Mouse (Mus musculus) intestine, embryonic 14.5 days (tissue): Measurements from ENCODE around the gene Gpr89. TPM values are rescaled to one million over a fixed set of nuclear protein-coding genes. Genes with fewer than 3 reads are reported as not detected.

Source experiments
- ATAC-seq: fragments of 200-750 bp; cut with Nextera tagmentation; replicated peaks from 2 replicates; pipeline ENCODE4 v1.8.0; 2017; ENCODE audit warnings: low read depth, moderate number of reproducible peaks, moderate TSS enrichment, moderate library complexity; ENCODE audit not compliant: low FRiP score, low TSS enrichment
- DNase-seq: peaks from one replicate; pipeline ENCODE4 v3.0.0-alpha.2; 2018; ENCODE audit warnings: low spot score
- H3K27ac ChIP-seq: fragments of 300-500 bp; sonication (generic); 2 replicates; pipeline ENCODE4 v1.5.1; 2014; ENCODE audit warnings: low read depth, mild to moderate bottlenecking, control low read depth
- H3K27me3 ChIP-seq: fragments of 300-500 bp; sonication (generic); replicated peaks from 2 replicates; pipeline ENCODE4 v1.6.1; 2014; ENCODE audit warnings: low read length, control low read depth; ENCODE audit not compliant: control insufficient read depth, insufficient read depth
- H3K36me3 ChIP-seq: fragments of 300-500 bp; sonication (generic); 2 replicates; pipeline ENCODE4 v1.6.1; 2014; ENCODE audit warnings: low read length, control low read depth; ENCODE audit not compliant: control insufficient read depth, insufficient read depth
- H3K4me1 ChIP-seq: fragments of 300-500 bp; sonication (generic); replicated peaks from 2 replicates; pipeline ENCODE4 v1.6.1; 2014; ENCODE audit warnings: low read length, control low read depth, mixed read lengths; ENCODE audit not compliant: control insufficient read depth, insufficient read depth
- H3K4me2 ChIP-seq: fragments of 300-500 bp; sonication (generic); 2 replicates; pipeline ENCODE4 v1.6.1; 2014; ENCODE audit warnings: low read length
- H3K4me3 ChIP-seq: fragments of 300-500 bp; sonication (generic); 2 replicates; pipeline ENCODE4 v1.5.1; 2014; ENCODE audit warnings: low read depth, low read length, control low read depth, mixed read lengths
- H3K9ac ChIP-seq: fragments of 300-500 bp; sonication (generic); 2 replicates; pipeline ENCODE4 v1.6.1; 2014; ENCODE audit warnings: mild to moderate bottlenecking, low read length
- H3K9me3 ChIP-seq: fragments of 300-500 bp; sonication (generic); 2 replicates; pipeline ENCODE4 v1.6.1; 2016; ENCODE audit warnings: low read length, control low read depth; ENCODE audit not compliant: control insufficient read depth
- WGBS: fragments of 180-500 bp; shearing (Covaris S2); extraction: QIAGEN DNeasy Blood & Tissue Kit; methylation state at CpG from one replicate; pipeline ENCODE4 v1.1.7; 2014; 5-methylcytosine and 5-hydroxymethylcytosine counted together
- polyA plus RNA-seq: library from polyadenylated mRNA; unstranded; fragments of >200 nt; fragmentation: Nextera tagmentation; extraction: Ambion mirVana; gene quantifications from 2 replicates; pipeline ENCODE4 v1.2.1, GENCODE M21; 2014

Gene Gpr89
- polyA plus RNA-seq, 1 experiment from 2014 or later: 52.0 TPM

- DNase-seq: no peak
- no peak overlapping the region for H3K4me2 ChIP-seq
- no peak overlapping the region for H3K27ac ChIP-seq
- ATAC-seq: no peak
- no peak overlapping the region for H3K9ac ChIP-seq
- no peak overlapping the region for H3K4me3 ChIP-seq
- H3K36me3 ChIP-seq: no peaks in the 10 kb centered on the region
- no peaks in the 10 kb centered on the region for H3K27me3 ChIP-seq
- no peaks in the 10 kb centered on the region for H3K4me1 ChIP-seq
- WGBS: 90% methylated on average over 5 of the region's 5 CpGs
- H3K9me3 ChIP-seq: no peaks in the 10 kb centered on the region
These were observed 44.6 kb downstream of the Gpr89 start for GRCm38 (mm10) chr3:96860498-96860897.

- no peaks in the 10 kb centered on the region for H3K27me3 ChIP-seq
- no peak overlapping the region for H3K4me3 ChIP-seq
- ATAC-seq (no peak), DNase-seq (no peak)
- no peaks in the 10 kb centered on the region for H3K36me3 ChIP-seq
- no peak overlapping the region for H3K9ac ChIP-seq
- H3K27ac ChIP-seq: no peak overlapping the region
- no peaks in the 10 kb centered on the region for H3K4me1 ChIP-seq
- WGBS: 81% methylated on average over 3 of the region's 3 CpGs
- H3K4me2 ChIP-seq: no peak overlapping the region
- no peaks in the 10 kb centered on the region for H3K9me3 ChIP-seq
These were observed 49.3 kb downstream of the Gpr89 start for GRCm38 (mm10) chr3:96855833-96856232.

- ATAC-seq: no peak
These were observed 50.8 kb downstream of the Gpr89 start for GRCm38 (mm10) chr3:96854376-96854775.

GRCm38 (mm10) chr3:96852561-96852960, 52.6 kb downstream of the Gpr89 start:
- DNase-seq: no peak
- H3K27ac ChIP-seq: no peak overlapping the region
- no peaks in the 10 kb centered on the region for H3K27me3 ChIP-seq
- no peak overlapping the region for H3K9ac ChIP-seq
- whole genome bisulfite sequencing: 75% methylated on average over 6 of the region's 6 CpGs
- H3K9me3 ChIP-seq: no peaks in the 10 kb centered on the region
- H3K36me3 ChIP-seq: no peaks in the 10 kb centered on the region
- H3K4me1 ChIP-seq: no peaks in the 10 kb centered on the region
- no peak overlapping the region for H3K4me3 ChIP-seq
- ATAC-seq: no peak
- H3K4me2 ChIP-seq: no peak overlapping the region

More at GRCm38 (mm10) chr3:96854376-96854775, 50.8 kb downstream of the Gpr89 start:
- Histone ChIP-seq H3K4me1 (no peaks in the 10 kb centered on the region), H3K9me3 (no peaks in the 10 kb centered on the region), H3K9ac (no peak overlapping the region), H3K4me3 (no peak overlapping the region), H3K36me3 (no peaks in the 10 kb centered on the region), H3K4me2 (no peak overlapping the region), H3K27me3 (no peaks in the 10 kb centered on the region), H3K27ac (no peak overlapping the region)
- no peak for DNase-seq
- WGBS: 85% methylated on average over 4 of the region's 4 CpGs

- no peak overlapping the region for H3K4me3 ChIP-seq
- no peak overlapping the region for H3K9ac ChIP-seq
- H3K9me3 ChIP-seq: no peaks in the 10 kb centered on the region
- H3K27ac ChIP-seq: no peak overlapping the region
- no peaks in the 10 kb centered on the region for H3K27me3 ChIP-seq
- ATAC-seq (no peak), DNase-seq (no peak)
- no peak overlapping the region for H3K4me2 ChIP-seq
- no peaks in the 10 kb centered on the region for H3K4me1 ChIP-seq
- no peaks in the 10 kb centered on the region for H3K36me3 ChIP-seq
- 85% methylated on average over 2 of the region's 2 CpGs for WGBS
These were observed 55.9 kb downstream of the Gpr89 start for GRCm38 (mm10) chr3:96849168-96849727.

GRCm38 (mm10) chr3:96848470-96848869, 56.7 kb downstream of the Gpr89 start:
- H3K27me3 ChIP-seq: no peaks in the 10 kb centered on the region
- H3K9me3 ChIP-seq: no peaks in the 10 kb centered on the region
- H3K4me3 ChIP-seq: no peak overlapping the region
- H3K36me3 ChIP-seq: no peaks in the 10 kb centered on the region
- no peak overlapping the region for H3K9ac ChIP-seq
- DNase-seq (no peak), ATAC-seq (no peak)
- H3K27ac ChIP-seq: no peak overlapping the region
- H3K4me2 ChIP-seq: no peak overlapping the region
- no peaks in the 10 kb centered on the region for H3K4me1 ChIP-seq
- 89% methylated on average over 7 of the region's 8 CpGs for WGBS

- no peak for DNase-seq
- H3K36me3 ChIP-seq: no peaks in the 10 kb centered on the region
- 25% methylated on average over 6 of the region's 6 CpGs for WGBS
These were observed 57.5 kb downstream of the Gpr89 start for GRCm38 (mm10) chr3:96847661-96848060.

GRCm38 (mm10) chr3:96846985-96847384, 58.2 kb downstream of the Gpr89 start:
- DNase-seq (no peak), ATAC-seq (no peak)
- no peak overlapping the region for H3K4me2 ChIP-seq
- H3K36me3 ChIP-seq: no peaks in the 10 kb centered on the region
- no peaks in the 10 kb centered on the region for H3K4me1 ChIP-seq
- no peak overlapping the region for H3K27ac ChIP-seq
- H3K9ac ChIP-seq: no peak overlapping the region
- H3K27me3 ChIP-seq: no peaks in the 10 kb centered on the region
- H3K9me3 ChIP-seq: no peaks in the 10 kb centered on the region
- WGBS: 87% methylated on average over 12 of the region's 12 CpGs
- no peak overlapping the region for H3K4me3 ChIP-seq

More at GRCm38 (mm10) chr3:96847661-96848060, 57.5 kb downstream of the Gpr89 start:
- Histone ChIP-seq H3K9ac (no peak overlapping the region), H3K9me3 (no peaks in the 10 kb centered on the region), H3K27me3 (no peaks in the 10 kb centered on the region), H3K4me2 (no peak overlapping the region), H3K27ac (no peak overlapping the region), H3K4me1 (no peaks in the 10 kb centered on the region), H3K4me3 (no peak overlapping the region)
- no peak for ATAC-seq

- H3K9ac ChIP-seq: no peak overlapping the region
- ATAC-seq: no peak
- 76% methylated on average over 9 of the region's 9 CpGs for WGBS
- no peak overlapping the region for H3K4me2 ChIP-seq
- H3K36me3 ChIP-seq: no peaks in the 10 kb centered on the region
- DNase-seq: no peak
- no peaks in the 10 kb centered on the region for H3K4me1 ChIP-seq
- no peaks in the 10 kb centered on the region for H3K27me3 ChIP-seq
- no peak overlapping the region for H3K4me3 ChIP-seq
- H3K27ac ChIP-seq: no peak overlapping the region
- H3K9me3 ChIP-seq: no peaks in the 10 kb centered on the region
These were observed 59.3 kb downstream of the Gpr89 start for GRCm38 (mm10) chr3:96845806-96846205.
